Mouse (Mus musculus) embryonic facial prominence, embryonic 14.5 days (tissue): ENCODE measurements around the gene Foxp1. TPM values are rescaled to one million over a fixed set of nuclear protein-coding genes. Genes with fewer than 3 reads are reported as not detected.
A peak's percentile ranks its signal among the peaks of the same experiment; 100 is the strongest.

ENCODE experiments used
- ATAC-seq: fragments of 200-750 bp; cut with Nextera tagmentation; 2 replicates; pipeline ENCODE4 v1.8.0; 2017; ENCODE audit warnings: low read depth, moderate number of reproducible peaks, moderate TSS enrichment
- DNase-seq: peaks from one replicate; pipeline ENCODE4 v3.0.0-alpha.2; 2015; ENCODE audit warnings: low spot score
- H3K27ac ChIP-seq: fragments of 300-500 bp; sonication (generic); replicated peaks from 2 replicates; pipeline ENCODE4 v1.5.1; 2014; ENCODE audit warnings: low read depth, mild to moderate bottlenecking, low read length, moderate library complexity
- H3K27me3 ChIP-seq: fragments of 300-500 bp; sonication (generic); replicated peaks from 2 replicates; pipeline ENCODE4 v1.6.1; 2014; ENCODE audit warnings: low read length; ENCODE audit not compliant: control insufficient read depth, insufficient read depth
- H3K36me3 ChIP-seq: fragments of 300-500 bp; sonication (generic); 2 replicates; pipeline ENCODE4 v1.6.1; 2014; ENCODE audit warnings: low read length, mixed read lengths; ENCODE audit not compliant: control insufficient read depth, insufficient read depth
- H3K4me1 ChIP-seq: fragments of 300-500 bp; sonication (generic); 2 replicates; pipeline ENCODE4 v1.6.1; 2014; ENCODE audit warnings: antibody characterized with exemption, low read length; ENCODE audit not compliant: control insufficient read depth, insufficient read depth
- H3K4me2 ChIP-seq: fragments of 300-500 bp; sonication (generic); 2 replicates; pipeline ENCODE4 v1.6.1; 2014; ENCODE audit warnings: low read depth, mild to moderate bottlenecking, low read length, moderate library complexity, mixed read lengths
- H3K4me3 ChIP-seq: fragments of 300-500 bp; sonication (generic); 2 replicates; pipeline ENCODE4 v1.5.1; 2014; ENCODE audit warnings: low read depth, mild to moderate bottlenecking, low read length
- H3K9ac ChIP-seq: fragments of 300-500 bp; sonication (generic); 2 replicates; pipeline ENCODE4 v1.6.1; 2014; ENCODE audit warnings: low read depth, mild to moderate bottlenecking, low read length, moderate library complexity, mixed read lengths
- H3K9me3 ChIP-seq: fragments of 300-500 bp; sonication (generic); 2 replicates; pipeline ENCODE4 v1.6.1; 2016; ENCODE audit warnings: low read length; ENCODE audit not compliant: control insufficient read depth
- WGBS: fragments of 180-500 bp; shearing (Covaris S2); extraction: QIAGEN DNeasy Blood & Tissue Kit; methylation state at CpG from one replicate; pipeline ENCODE4 v1.1.7; 2014; 5-methylcytosine and 5-hydroxymethylcytosine counted together
- polyA plus RNA-seq: library from polyadenylated mRNA; unstranded; fragments of >200 nt; fragmentation: Nextera tagmentation; extraction: Ambion mirVana; gene quantifications from 2 replicates; pipeline ENCODE4 v1.2.1, GENCODE M21; 2014

Foxp1 gene
- polyA plus RNA-seq, 1 experiment from 2014 or later: 80.1 TPM

GRCm38 (mm10) chr6:99496114-99496513 is 26.4 kb downstream of the Foxp1 start:
- H3K4me1 ChIP-seq: peaks cover 16% of the 10 kb centered on the region
- no peaks in the 10 kb centered on the region for H3K9me3 ChIP-seq
- ATAC-seq (no peak), DNase-seq (no peak)
- no peaks in the 10 kb centered on the region for H3K27me3 ChIP-seq
- H3K9ac ChIP-seq: no peak overlapping the region
- no peak overlapping the region for H3K27ac ChIP-seq
- no peaks in the 10 kb centered on the region for H3K36me3 ChIP-seq
- WGBS: 54% methylated on average over 5 of the region's 5 CpGs
- no peak overlapping the region for H3K4me3 ChIP-seq
- no peak overlapping the region for H3K4me2 ChIP-seq

DNA sequence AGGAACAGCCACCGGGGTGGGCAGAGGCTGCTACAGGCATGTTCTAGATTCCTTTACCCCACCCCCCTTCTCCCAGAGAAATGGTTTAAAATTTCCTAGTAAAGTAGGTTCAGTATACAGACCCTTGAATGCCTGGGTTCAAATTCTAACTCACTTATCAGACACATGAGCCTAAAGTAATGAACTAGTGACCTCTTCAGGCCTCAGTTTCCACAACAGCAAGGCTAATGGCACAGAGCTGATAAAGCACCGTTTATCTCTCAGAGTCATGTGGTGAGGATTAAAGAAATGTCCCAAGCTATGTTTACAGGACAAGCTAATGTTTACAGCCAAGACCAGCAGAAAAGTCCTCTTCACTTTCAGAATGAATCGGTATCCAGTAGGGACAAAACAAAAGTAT is 29.6 kb downstream of the Foxp1 start:
- no peak overlapping the region for H3K4me2 ChIP-seq
- no peaks in the 10 kb centered on the region for H3K9me3 ChIP-seq
- no peak overlapping the region for H3K27ac ChIP-seq
- no peak for ATAC-seq
- no peak overlapping the region for H3K4me3 ChIP-seq
- no peak for DNase-seq
- 27% methylated on average over 3 of the region's 3 CpGs for WGBS
- peaks cover 16% of the 10 kb centered on the region for H3K4me1 ChIP-seq
- no peak overlapping the region for H3K9ac ChIP-seq
- H3K36me3 ChIP-seq: no peaks in the 10 kb centered on the region
- H3K27me3 ChIP-seq: no peaks in the 10 kb centered on the region

GRCm38 (mm10) chr6:99491979-99492544 is 30.5 kb downstream of the Foxp1 start:
- ATAC-seq: no peak
- no peak overlapping the region for H3K9ac ChIP-seq
- no peaks in the 10 kb centered on the region for H3K27me3 ChIP-seq
- 76% methylated on average over 6 of the region's 6 CpGs for WGBS
- H3K9me3 ChIP-seq: no peaks in the 10 kb centered on the region
- H3K4me2 ChIP-seq: no peak overlapping the region
- peaks cover 16% of the 10 kb centered on the region for H3K4me1 ChIP-seq
- no peak overlapping the region for H3K27ac ChIP-seq
- H3K4me3 ChIP-seq: no peak overlapping the region
- no peaks in the 10 kb centered on the region for H3K36me3 ChIP-seq
- no peak for DNase-seq

GRCm38 (mm10) chr6:99491146-99491545 is 31.4 kb downstream of the Foxp1 start:
- Histone ChIP-seq H3K36me3 (no peaks in the 10 kb centered on the region), H3K9ac (no peak overlapping the region), H3K4me2 (no peak overlapping the region), H3K27me3 (no peaks in the 10 kb centered on the region), H3K9me3 (no peaks in the 10 kb centered on the region), H3K4me3 (no peak overlapping the region), H3K4me1 (peaks cover 9% of the 10 kb centered on the region), H3K27ac (no peak overlapping the region)
- WGBS: 83% methylated on average over 3 of the region's 3 CpGs
- DNase-seq (no peak), ATAC-seq (no peak)

DNA sequence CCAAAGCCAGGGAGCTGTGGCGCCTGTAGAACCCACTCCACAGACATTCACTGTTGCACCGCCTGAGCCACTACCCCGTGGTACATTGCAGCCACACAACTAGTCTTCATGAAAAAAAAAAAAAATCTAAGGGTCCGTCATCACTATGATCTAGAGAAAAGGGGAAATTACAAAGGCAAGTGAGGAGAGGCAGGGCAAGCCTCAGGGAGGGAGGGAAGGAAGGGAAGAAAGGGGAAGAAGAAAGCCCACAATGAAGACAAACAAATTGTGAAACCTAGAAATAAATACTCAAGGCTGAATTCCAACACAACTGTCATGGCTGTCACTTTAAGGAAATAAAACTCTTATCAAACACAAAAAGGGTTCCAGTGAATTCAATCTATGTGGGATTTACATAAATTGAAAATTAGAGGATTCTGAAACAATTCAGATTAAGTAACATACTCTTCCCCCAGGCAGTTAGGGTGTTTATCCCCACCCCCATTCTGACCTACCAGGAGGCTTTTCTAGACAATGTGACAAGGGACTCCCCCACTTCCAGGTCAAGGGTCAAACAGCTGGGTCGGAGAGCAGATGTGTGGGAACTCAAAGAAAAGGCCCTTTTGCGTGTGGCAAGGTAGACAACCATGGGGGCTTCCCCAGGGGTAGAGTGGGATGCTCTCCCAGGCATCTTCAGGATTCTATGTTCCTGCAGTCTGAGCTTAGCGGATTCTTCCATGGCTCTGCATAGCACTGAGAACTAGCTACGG is 32.4 kb downstream of the Foxp1 start:
- Histone ChIP-seq H3K9ac (no peak overlapping the region), H3K4me3 (no peak overlapping the region), H3K27me3 (no peaks in the 10 kb centered on the region), H3K27ac (no peak overlapping the region), H3K4me2 (no peak overlapping the region), H3K4me1 (peaks cover 14% of the 10 kb centered on the region), H3K36me3 (no peaks in the 10 kb centered on the region), H3K9me3 (no peaks in the 10 kb centered on the region)
- no peak for DNase-seq
- ATAC-seq: no peak
- 69% methylated on average over 8 of the region's 8 CpGs for WGBS

- no peaks in the 10 kb centered on the region for H3K9me3 ChIP-seq
- DNase-seq (no peak), ATAC-seq (no peak)
- 70% methylated on average over 10 of the region's 10 CpGs for WGBS
- H3K4me1 ChIP-seq: peaks cover 21% of the 10 kb centered on the region
- no peak overlapping the region for H3K4me2 ChIP-seq
- no peaks in the 10 kb centered on the region for H3K36me3 ChIP-seq
- no peaks in the 10 kb centered on the region for H3K27me3 ChIP-seq
- H3K9ac ChIP-seq: no peak overlapping the region
- no peak overlapping the region for H3K4me3 ChIP-seq
- H3K27ac ChIP-seq: no peak overlapping the region
These were observed 33.1 kb downstream of the Foxp1 start for GRCm38 (mm10) chr6:99489423-99489822.

DNA sequence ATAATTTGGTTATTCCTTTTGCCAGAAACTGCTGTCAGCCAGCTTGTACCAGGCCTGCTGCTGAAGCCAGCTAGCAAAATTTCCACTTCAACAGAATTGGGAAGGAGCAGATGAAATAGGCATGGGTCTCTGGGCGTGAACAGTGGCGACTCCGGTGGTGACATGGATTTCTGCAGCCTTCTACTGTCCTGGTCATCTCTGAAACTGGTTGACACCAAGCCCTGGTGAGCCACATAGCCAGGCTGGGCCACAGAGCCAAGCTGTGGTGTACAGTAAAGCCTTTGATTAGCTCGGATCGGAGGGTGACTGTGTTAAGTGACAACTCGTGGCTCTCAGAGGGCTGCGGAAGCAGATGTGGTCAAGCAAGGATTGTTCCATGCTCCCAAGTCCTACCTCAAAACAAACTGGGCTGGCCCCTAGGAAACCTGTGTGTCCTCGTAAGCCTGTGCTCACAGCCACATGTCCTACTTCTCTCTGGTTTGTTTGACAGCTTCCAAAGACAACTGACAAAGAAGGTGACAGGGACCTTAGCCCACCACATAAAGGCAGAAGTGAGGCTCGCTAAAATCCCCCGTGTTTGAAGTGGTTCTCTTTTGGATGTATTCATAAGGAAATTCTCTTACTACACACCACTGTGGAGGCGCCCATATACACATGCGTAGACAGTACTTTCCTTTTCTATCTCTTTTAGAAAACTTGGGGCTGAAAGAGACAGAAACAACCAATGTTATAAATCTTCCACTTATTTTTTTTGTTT is 36.5 kb downstream of the Foxp1 start:
- H3K9ac ChIP-seq: no peak overlapping the region
- WGBS: 71% methylated on average over 12 of the region's 12 CpGs

GRCm38 (mm10) chr6:99485217-99485883 is 37.2 kb downstream of the Foxp1 start:
- ATAC-seq (peak; percentile 90), DNase-seq (peak; percentile 93)
- H3K27me3 ChIP-seq: no peaks in the 10 kb centered on the region
- peaks cover 38% of the 10 kb centered on the region for H3K4me1 ChIP-seq
- H3K27ac ChIP-seq: peak overlapping the region; percentile 86
- peak overlapping the region; percentile 26; the same call in 1 of the 2 replicates for H3K9ac ChIP-seq
- H3K36me3 ChIP-seq: no peaks in the 10 kb centered on the region
- peak overlapping the region; percentile 52 for H3K4me2 ChIP-seq
- H3K4me3 ChIP-seq: peak overlapping the region; percentile 17
- 15% methylated on average over 18 of the region's 20 CpGs for WGBS
- H3K9me3 ChIP-seq: 0 out of 2 replicates have a peak, but pooled peaks cover under 1% of the 10 kb centered on the region

More for the DNA sequence above, 36.5 kb downstream of the Foxp1 start:
- H3K36me3 ChIP-seq: no peaks in the 10 kb centered on the region
- H3K9me3 ChIP-seq: no peaks in the 10 kb centered on the region
- H3K4me1 ChIP-seq: peaks cover 38% of the 10 kb centered on the region
- DNase-seq (no peak), ATAC-seq (peak; percentile 17; the same call in 1 of the 2 replicates)
- no peak overlapping the region for H3K4me3 ChIP-seq
- peak overlapping the region; percentile 52 for H3K4me2 ChIP-seq
- H3K27me3 ChIP-seq: no peaks in the 10 kb centered on the region
- peak overlapping the region; percentile 86 for H3K27ac ChIP-seq
